Mouse (Mus musculus): ENCODE data around the gene 1700028P14Rik. TPM values are rescaled to one million over a fixed set of nuclear protein-coding genes. Genes with fewer than 3 reads are reported as not detected.

1700028P14Rik gene
- total and polyA plus RNA-seq, 2 experiments from 2014 or later, result 0.33 to 1.7 TPM

DNA sequence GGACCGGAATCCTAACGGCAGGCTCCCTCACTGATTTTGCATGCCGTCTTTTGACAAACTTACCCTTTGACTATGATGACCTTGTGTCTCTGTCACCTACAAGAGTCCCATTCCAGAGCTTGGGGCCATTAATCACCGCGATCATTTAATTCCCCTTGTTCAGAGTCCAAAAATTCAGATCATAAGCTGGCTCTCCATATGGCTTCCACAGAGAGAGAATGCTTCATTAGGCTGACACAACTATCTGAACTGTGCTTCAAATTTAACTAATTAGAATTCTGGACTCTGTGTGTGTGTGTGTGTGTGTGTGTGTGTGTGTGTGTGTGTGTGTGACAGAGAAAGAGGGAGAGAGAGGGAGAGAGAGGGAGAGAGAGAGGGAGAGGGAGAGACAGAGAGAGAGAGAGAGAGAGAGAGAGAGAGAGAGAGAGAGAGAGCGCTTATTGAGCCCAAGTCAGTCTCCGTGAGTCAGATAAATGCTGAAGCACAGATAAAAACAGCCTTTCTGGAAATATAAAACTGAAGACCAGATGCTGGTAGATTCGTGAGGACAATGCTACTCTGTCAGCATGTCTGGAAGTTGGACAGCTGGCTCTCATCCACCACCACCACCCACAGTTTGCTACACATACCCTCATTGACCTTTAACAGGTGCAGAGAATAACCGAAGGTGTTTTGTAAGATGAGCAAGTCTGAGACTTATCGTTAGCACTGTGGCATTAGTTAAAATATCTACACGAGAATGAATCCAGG, 73.8 kb downstream of the 1700028P14Rik start:
- Histone ChIP-seq H3K4me2 (ENCODE audit: low read depth, low read length, poor library complexity, severe bottlenecking) (no peak overlapping the region), H3K27ac (ENCODE audit: low read depth, low read length) (no peak overlapping the region), H3K36me3 (ENCODE audit: insufficient read depth, low read length) (no peaks in the 10 kb centered on the region), H3K9ac (replicated peaks; ENCODE audit: low read length, poor library complexity, severe bottlenecking) (no peak overlapping the region), H3K4me1 (ENCODE audit: insufficient read depth, low read length) (no peaks in the 10 kb centered on the region), H3K9me3 (ENCODE audit: low read length) (no peaks in the 10 kb centered on the region), H3K4me3 (ENCODE audit: low read depth, low read length) (no peak overlapping the region), H3K27me3 (ENCODE audit: insufficient read depth, low read length) (no peaks in the 10 kb centered on the region)
- 79% methylated on average over 11 of the region's 11 CpGs for WGBS
- ATAC-seq (ENCODE audit: low FRiP score), result no peak
- DNase-seq (ENCODE audit: low spot score), result peak; percentile 43
- TF ChIP-seq CTCF (IDR thresholded peaks at IDR 0.05), result no peak

DNA sequence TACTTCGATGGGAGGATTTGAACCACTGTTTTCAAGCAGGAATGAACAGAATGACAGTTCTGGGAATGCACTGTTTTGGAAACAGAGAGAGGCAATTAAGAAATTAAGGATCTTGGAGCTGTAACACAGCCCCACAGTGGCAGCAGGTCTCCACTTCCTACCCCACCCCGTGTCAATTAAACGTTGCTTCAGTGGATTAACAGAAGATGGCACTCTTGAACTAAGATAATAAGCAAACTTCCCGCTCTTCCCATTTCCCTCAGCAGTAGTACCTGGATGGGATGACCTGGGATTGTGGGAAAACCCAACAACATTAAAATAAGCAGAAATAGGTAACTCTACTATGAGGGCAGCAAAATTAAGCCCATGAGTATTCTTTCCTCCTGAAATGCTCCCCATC, 75.9 kb downstream of the 1700028P14Rik start:
- H3K9me3 ChIP-seq (ENCODE audit: low read length), result no peaks in the 10 kb centered on the region
- 59% methylated on average over 4 of the region's 4 CpGs for WGBS
- no peak overlapping the region for H3K4me3 ChIP-seq (ENCODE audit: low read depth, low read length)
- no peak overlapping the region for H3K27ac ChIP-seq (ENCODE audit: low read depth, low read length)
- DNase-seq (ENCODE audit: low spot score) (peak; percentile 31), ATAC-seq (ENCODE audit: low FRiP score) (no peak)
- peak; percentile 34; the same call in 1 of the 2 replicates for TF ChIP-seq CTCF (IDR thresholded peaks at IDR 0.05)
- no peak overlapping the region for H3K4me2 ChIP-seq (ENCODE audit: low read depth, low read length, poor library complexity, severe bottlenecking)
- no peak overlapping the region for H3K9ac ChIP-seq (replicated peaks; ENCODE audit: low read length, poor library complexity, severe bottlenecking)
- H3K27me3 ChIP-seq (ENCODE audit: insufficient read depth, low read length), result no peaks in the 10 kb centered on the region
- H3K36me3 ChIP-seq (ENCODE audit: insufficient read depth, low read length), result no peaks in the 10 kb centered on the region
- H3K4me1 ChIP-seq (ENCODE audit: insufficient read depth, low read length), result no peaks in the 10 kb centered on the region

DNA sequence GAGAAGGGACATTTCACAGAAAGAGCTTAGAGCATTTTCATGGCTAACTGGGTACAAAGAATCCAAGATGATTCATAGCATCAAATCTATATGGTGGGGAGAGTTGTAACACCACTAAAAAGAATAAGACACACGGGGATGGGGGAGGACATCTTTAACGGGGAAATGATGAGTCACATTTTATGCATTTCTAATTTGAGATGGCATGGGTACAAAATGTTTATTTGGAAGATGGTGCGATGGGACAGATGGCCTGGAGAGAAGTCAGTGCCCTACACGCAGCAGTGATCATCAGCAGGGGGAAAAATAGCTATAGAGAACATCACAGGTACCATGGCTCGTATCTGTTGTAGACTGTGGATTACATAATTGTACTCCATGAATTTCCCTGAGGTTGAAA, 88.9 kb downstream of the 1700028P14Rik start:
- no peak for ATAC-seq (ENCODE audit: low FRiP score)
- Histone ChIP-seq H3K36me3 (ENCODE audit: insufficient read depth, low read length) (no peaks in the 10 kb centered on the region), H3K27me3 (ENCODE audit: insufficient read depth, low read length) (no peaks in the 10 kb centered on the region), H3K9ac (replicated peaks; ENCODE audit: low read length, poor library complexity, severe bottlenecking) (no peak overlapping the region), H3K4me2 (ENCODE audit: low read depth, low read length, poor library complexity, severe bottlenecking) (no peak overlapping the region), H3K27ac (ENCODE audit: low read depth, low read length) (no peak overlapping the region), H3K4me3 (ENCODE audit: low read depth, low read length) (no peak overlapping the region), H3K9me3 (ENCODE audit: low read length) (no peaks in the 10 kb centered on the region), H3K4me1 (ENCODE audit: insufficient read depth, low read length) (no peaks in the 10 kb centered on the region)
- WGBS, result 88% methylated on average over 5 of the region's 5 CpGs
- no peak for TF ChIP-seq CTCF (IDR thresholded peaks at IDR 0.05)
- no peak for DNase-seq (ENCODE audit: low spot score)

DNA sequence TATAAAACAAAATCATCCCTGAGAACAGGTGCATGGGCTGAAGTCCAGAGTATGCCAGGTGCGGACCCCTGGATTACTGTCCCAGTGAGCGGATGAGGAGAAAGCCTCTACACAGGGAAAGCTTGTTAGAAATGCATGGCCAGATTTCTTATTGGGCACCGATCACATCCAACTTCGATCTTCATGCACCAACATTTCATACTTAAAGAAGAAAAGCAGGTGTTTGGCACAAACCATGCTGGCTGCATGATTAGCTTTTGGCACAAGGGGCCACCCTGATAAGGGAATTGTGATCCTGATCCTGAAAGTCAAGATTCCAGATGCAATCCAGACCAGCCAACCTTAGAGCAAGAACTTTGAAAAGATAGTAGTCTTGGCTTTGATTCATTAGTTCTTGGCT, 90.0 kb downstream of the 1700028P14Rik start:
- WGBS, result 90% methylated on average over 4 of the region's 4 CpGs
- no peak for ATAC-seq (ENCODE audit: low FRiP score)
- Histone ChIP-seq H3K9me3 (ENCODE audit: low read length) (no peaks in the 10 kb centered on the region), H3K36me3 (ENCODE audit: insufficient read depth, low read length) (no peaks in the 10 kb centered on the region), H3K4me3 (ENCODE audit: low read depth, low read length) (no peak overlapping the region), H3K27me3 (ENCODE audit: insufficient read depth, low read length) (no peaks in the 10 kb centered on the region), H3K4me1 (ENCODE audit: insufficient read depth, low read length) (no peaks in the 10 kb centered on the region), H3K27ac (ENCODE audit: low read depth, low read length) (no peak overlapping the region), H3K4me2 (ENCODE audit: low read depth, low read length, poor library complexity, severe bottlenecking) (no peak overlapping the region), H3K9ac (replicated peaks; ENCODE audit: low read length, poor library complexity, severe bottlenecking) (no peak overlapping the region)
- no peak for DNase-seq (ENCODE audit: low spot score)
- TF ChIP-seq CTCF (IDR thresholded peaks at IDR 0.05), result no peak

DNA sequence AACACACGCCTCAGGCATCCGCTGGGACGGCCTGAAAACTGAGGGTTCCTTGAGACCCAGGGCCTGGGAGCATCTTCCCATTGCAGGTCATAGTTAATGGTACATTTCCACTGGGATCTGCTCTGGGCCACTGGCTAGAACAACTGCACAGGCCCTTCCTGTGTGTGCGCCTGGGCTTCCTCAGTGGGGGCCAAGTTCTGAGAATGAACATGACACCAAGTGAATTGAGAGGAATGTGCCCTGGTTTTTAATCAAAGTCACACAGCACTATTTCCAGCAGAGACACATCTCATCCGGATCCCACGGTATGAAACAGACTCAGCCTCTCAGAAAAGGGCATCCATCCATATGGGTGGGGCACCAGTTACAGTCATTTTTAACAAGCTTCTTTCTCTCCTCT, 90.6 kb downstream of the 1700028P14Rik start:
- TF ChIP-seq CTCF (IDR thresholded peaks at IDR 0.05), result no peak
- Histone ChIP-seq H3K27ac (ENCODE audit: low read depth, low read length) (no peak overlapping the region), H3K4me1 (ENCODE audit: insufficient read depth, low read length) (no peaks in the 10 kb centered on the region), H3K27me3 (ENCODE audit: insufficient read depth, low read length) (no peaks in the 10 kb centered on the region), H3K9ac (replicated peaks; ENCODE audit: low read length, poor library complexity, severe bottlenecking) (no peak overlapping the region), H3K9me3 (ENCODE audit: low read length) (no peaks in the 10 kb centered on the region), H3K4me3 (ENCODE audit: low read depth, low read length) (no peak overlapping the region), H3K36me3 (ENCODE audit: insufficient read depth, low read length) (no peaks in the 10 kb centered on the region), H3K4me2 (ENCODE audit: low read depth, low read length, poor library complexity, severe bottlenecking) (no peak overlapping the region)
- no peak for DNase-seq (ENCODE audit: low spot score)
- no peak for ATAC-seq (ENCODE audit: low FRiP score)
- 88% methylated on average over 6 of the region's 6 CpGs for WGBS

DNA sequence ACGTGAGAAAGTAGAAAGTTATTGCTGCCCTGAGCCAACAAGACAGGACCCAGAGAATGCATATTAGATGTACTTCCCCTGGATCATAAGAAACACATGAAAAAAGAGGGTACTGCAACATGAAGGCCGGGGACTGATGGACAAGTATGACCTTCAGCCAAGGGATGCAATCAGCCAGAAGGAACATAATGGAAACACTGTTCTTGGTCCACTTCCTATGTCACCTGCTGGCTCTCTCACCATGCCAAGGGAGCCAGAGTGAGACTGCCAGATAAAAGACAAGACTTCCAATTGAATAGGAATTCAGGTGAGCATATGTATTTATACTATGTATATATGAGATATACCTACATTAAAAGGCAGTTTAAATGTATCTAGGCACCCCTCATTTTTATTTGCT, 99.2 kb downstream of the 1700028P14Rik start:
- Histone ChIP-seq H3K4me2 (ENCODE audit: low read depth, low read length, poor library complexity, severe bottlenecking) (no peak overlapping the region), H3K4me3 (ENCODE audit: low read depth, low read length) (no peak overlapping the region), H3K9me3 (ENCODE audit: low read length) (no peaks in the 10 kb centered on the region), H3K27ac (ENCODE audit: low read depth, low read length) (no peak overlapping the region), H3K9ac (replicated peaks; ENCODE audit: low read length, poor library complexity, severe bottlenecking) (no peak overlapping the region), H3K27me3 (ENCODE audit: insufficient read depth, low read length) (no peaks in the 10 kb centered on the region), H3K36me3 (ENCODE audit: insufficient read depth, low read length) (no peaks in the 10 kb centered on the region), H3K4me1 (ENCODE audit: insufficient read depth, low read length) (no peaks in the 10 kb centered on the region)
- TF ChIP-seq CTCF (IDR thresholded peaks at IDR 0.05), result no peak
- no peak for DNase-seq (ENCODE audit: low spot score)
- no peak for ATAC-seq (ENCODE audit: low FRiP score)
- 75% methylated on average over 2 of the region's 2 CpGs for WGBS

Measured in midbrain, postnatal 0 days (tissue).